Mouse (Mus musculus) cerebral cortex, adult 2 months (tissue): ENCODE measurements around the gene Cwc27.

Experiments used
- WGBS: fragments of 180-500 bp; shearing (Covaris S2); methylation state at CpG from one replicate; pipeline ENCODE4 v1.1.7; 2018; 5-methylcytosine and 5-hydroxymethylcytosine counted together

Cwc27 gene

GRCm38 (mm10) chr13:104816635-104817571, at the start of gene Cwc27:
TSS of gene Cwc27 (minus strand) at chr13:104817142.
- under 1% methylated on average over 50 of the region's 50 CpGs for WGBS

- WGBS, result 35% methylated on average over 5 of the region's 5 CpGs
These were observed 49.8 kb upstream of the Cwc27 start for GRCm38 (mm10) chr13:104866726-104867125.

- 5% methylated on average over 38 of the region's 38 CpGs for WGBS
These were observed 46.4 kb upstream of the Cwc27 start, which contains the start of gene Shisal2b for GRCm38 (mm10) chr13:104863127-104863979. TSS of gene Shisal2b (minus strand) at chr13:104863893.

GRCm38 (mm10) chr13:104853645-104854044, 36.7 kb upstream of the Cwc27 start:
- WGBS, result 92% methylated on average over 2 of the region's 2 CpGs

GRCm38 (mm10) chr13:104843295-104844089, 26.6 kb upstream of the Cwc27 start:
- 84% methylated on average over 12 of the region's 13 CpGs for WGBS

GRCm38 (mm10) chr13:104841937-104842336, 25.0 kb upstream of the Cwc27 start:
- WGBS, result 61% methylated on average over 4 of the region's 4 CpGs

GRCm38 (mm10) chr13:104837628-104838027, 20.7 kb upstream of the Cwc27 start:
- WGBS, result 82% methylated on average over 7 of the region's 7 CpGs

GRCm38 (mm10) chr13:104832811-104833210, 15.9 kb upstream of the Cwc27 start:
- WGBS, result 78% methylated on average over 13 of the region's 13 CpGs

- whole genome bisulfite sequencing, result 90% methylated on average over 2 of the region's 2 CpGs
These were observed 8.5 kb upstream of the Cwc27 start for GRCm38 (mm10) chr13:104825470-104825869.

- 35% methylated on average over 8 of the region's 8 CpGs for WGBS
These were observed 5.5 kb upstream of the Cwc27 start for GRCm38 (mm10) chr13:104822411-104822838.

- WGBS, result 95% methylated on average over 1 of the region's 1 CpGs
These were observed 5.0 kb upstream of the Cwc27 start for GRCm38 (mm10) chr13:104821908-104822307.

- 48% methylated on average over 12 of the region's 12 CpGs for WGBS
These were observed 754 bp upstream of the Cwc27 start for GRCm38 (mm10) chr13:104817696-104818095.

GRCm38 (mm10) chr13:104816270-104816634, 690 bp downstream of the Cwc27 start:
- 6% methylated on average over 8 of the region's 8 CpGs for WGBS

GRCm38 (mm10) chr13:104805681-104806080, 11.3 kb downstream of the Cwc27 start:
- WGBS, result 40% methylated on average over 3 of the region's 3 CpGs

- WGBS, result 89% methylated on average over 7 of the region's 7 CpGs
These were observed 17.3 kb downstream of the Cwc27 start for GRCm38 (mm10) chr13:104799566-104800182.

- 95% methylated on average over 8 of the region's 8 CpGs for WGBS
These were observed 17.9 kb downstream of the Cwc27 start for GRCm38 (mm10) chr13:104799067-104799466.

- 86% methylated on average over 3 of the region's 3 CpGs for WGBS
These were observed 22.5 kb downstream of the Cwc27 start for GRCm38 (mm10) chr13:104794421-104794820.

- 92% methylated on average over 11 of the region's 11 CpGs for WGBS
These were observed 24.8 kb downstream of the Cwc27 start, which contains the start of gene Srek1ip1 for GRCm38 (mm10) chr13:104792184-104792583. TSS of gene Srek1ip1 (plus strand) at chr13:104792484.

- WGBS, result 2% methylated on average over 2 of the region's 2 CpGs
These were observed 27.3 kb downstream of the Cwc27 start for GRCm38 (mm10) chr13:104789663-104790062.

- 83% methylated on average over 4 of the region's 4 CpGs for WGBS
These were observed 29.7 kb downstream of the Cwc27 start for GRCm38 (mm10) chr13:104787260-104787659.

- WGBS, result 90% methylated on average over 1 of the region's 1 CpGs
These were observed 37.8 kb downstream of the Cwc27 start for GRCm38 (mm10) chr13:104779104-104779670.
